Mouse (Mus musculus) thymus, postnatal 10 days (tissue): ENCODE results near the gene Gm20388.

Experiments
- DNase-seq, 2 experiments: peaks; one replicate each; pipeline ENCODE4 v3.0.0; 2021; ENCODE audit warnings: low spot score in 2 of 2

Gm20388 gene

GRCm38 (mm10) chr8:120079361-120079760 is 168.7 kb downstream of the Gm20388 start:
- no peak for DNase-seq

GRCm38 (mm10) chr8:120083261-120083660 is 172.6 kb downstream of the Gm20388 start:
- no peak for DNase-seq

- DNase-seq, result no peak
Measured at GRCm38 (mm10) chr8:120084783-120085182, 174.1 kb downstream of the Gm20388 start.

- DNase-seq, result no peak
Measured at GRCm38 (mm10) chr8:120089511-120089910, 178.9 kb downstream of the Gm20388 start.

GRCm38 (mm10) chr8:120091032-120091431 is 180.4 kb downstream of the Gm20388 start:
- DNase-seq, result no peak

GRCm38 (mm10) chr8:120093103-120093502 is 182.5 kb downstream of the Gm20388 start:
- no peak for DNase-seq

- no peak for DNase-seq
Measured at GRCm38 (mm10) chr8:120094801-120095200, 184.2 kb downstream of the Gm20388 start.

GRCm38 (mm10) chr8:120096486-120096885 is 185.8 kb downstream of the Gm20388 start:
- no peak for DNase-seq

- DNase-seq, result peak in 1 of 2 experiments; percentile 10
Measured at GRCm38 (mm10) chr8:120100388-120101067, 189.9 kb downstream of the Gm20388 start.

- peak; percentile 60 to 72 for DNase-seq
Measured at GRCm38 (mm10) chr8:120101068-120101972, 190.7 kb downstream of the Gm20388 start, which contains the start of gene Zdhhc7. TSS of gene Zdhhc7 (minus strand) at chr8:120101482.

GRCm38 (mm10) chr8:120103916-120104315 is 193.3 kb downstream of the Gm20388 start:
- no peak for DNase-seq

GRCm38 (mm10) chr8:120104721-120105272 is 194.2 kb downstream of the Gm20388 start:
- DNase-seq, result no peak

GRCm38 (mm10) chr8:120109149-120109548 is 198.5 kb downstream of the Gm20388 start:
- no peak for DNase-seq

GRCm38 (mm10) chr8:120110966-120111365 is 200.3 kb downstream of the Gm20388 start:
- no peak for DNase-seq

- no peak for DNase-seq
Measured at GRCm38 (mm10) chr8:120111382-120111781, 200.7 kb downstream of the Gm20388 start.

GRCm38 (mm10) chr8:120112535-120112934 is 201.9 kb downstream of the Gm20388 start:
- DNase-seq, result no peak

- DNase-seq, result peak in 1 of 2 experiments; percentile 10
Measured at GRCm38 (mm10) chr8:120113306-120113705, 202.7 kb downstream of the Gm20388 start.

GRCm38 (mm10) chr8:120113758-120114255 is 203.2 kb downstream of the Gm20388 start, which contains the start of gene 6430548M08Rik:
TSS of gene 6430548M08Rik (plus strand) at chr8:120114152.
- peak; percentile 99 to 100 for DNase-seq

- DNase-seq, result no peak
Measured at GRCm38 (mm10) chr8:120114315-120114841, 203.7 kb downstream of the Gm20388 start.

GRCm38 (mm10) chr8:120116600-120116999 is 206.0 kb downstream of the Gm20388 start:
- no peak for DNase-seq

- DNase-seq, result no peak
Measured at GRCm38 (mm10) chr8:120118162-120118561, 207.5 kb downstream of the Gm20388 start.

GRCm38 (mm10) chr8:120118847-120119246 is 208.2 kb downstream of the Gm20388 start:
- no peak for DNase-seq
